Mouse (Mus musculus) bone marrow, adult 2 months (tissue): ENCODE data around the gene Ccdc36. TPM values are rescaled to one million over a fixed set of nuclear protein-coding genes. Genes with fewer than 3 reads are reported as not detected.

Source experiments
- H3K27ac ChIP-seq: fragments of 200-500 bp; 2 replicates; pipeline ENCODE4 v1.5.1; 2012; ENCODE audit warnings: low read depth, mild to moderate bottlenecking, control low read depth, inconsistent platforms, low read length; ENCODE audit not compliant: control insufficient read depth, poor library complexity, insufficient read depth
- H3K4me1 ChIP-seq: fragments of 200-500 bp; 2 replicates; pipeline ENCODE4 v1.6.1; 2011; ENCODE audit warnings: low read length; ENCODE audit not compliant: control insufficient read depth, insufficient read depth
- H3K4me3 ChIP-seq: fragments of 200-500 bp; replicated peaks from 2 replicates; pipeline ENCODE3; 2011; ENCODE audit warnings: mild to moderate bottlenecking, low read depth, low read length, control low read depth; ENCODE audit not compliant: control insufficient read depth
- CTCF ChIP-seq: fragments of 200-500 bp; IDR thresholded peaks from 2 replicates; pipeline ENCODE4 v1.5.1; 2011; ENCODE audit warnings: low read length, control low read depth; ENCODE audit not compliant: control insufficient read depth, insufficient read depth
- POLR2A ChIP-seq: fragments of 200-500 bp; IDR thresholded peaks from 2 replicates; pipeline ENCODE4 v1.6.1; 2011; ENCODE audit warnings: low read depth, mild to moderate bottlenecking, control low read depth, low read length, borderline replicate concordance; ENCODE audit not compliant: control insufficient read depth
- WGBS: fragments of 180-500 bp; shearing (Covaris S2); methylation state at CpG from one replicate; pipeline ENCODE4 v1.1.7; 2018; 5-methylcytosine and 5-hydroxymethylcytosine counted together
- polyA plus RNA-seq: library from polyadenylated mRNA; stranded (reverse); fragments of >200 nt; gene quantifications from 2 replicates; pipeline ENCODE4 v1.2.4, GENCODE M21; 2011; ENCODE audit warnings: low replicate concordance; ENCODE audit not compliant: missing spikeins, insufficient read depth, insufficient read length

The Ccdc36 gene
- polyA plus RNA-seq, 1 experiment, result 0.87 TPM

DNA sequence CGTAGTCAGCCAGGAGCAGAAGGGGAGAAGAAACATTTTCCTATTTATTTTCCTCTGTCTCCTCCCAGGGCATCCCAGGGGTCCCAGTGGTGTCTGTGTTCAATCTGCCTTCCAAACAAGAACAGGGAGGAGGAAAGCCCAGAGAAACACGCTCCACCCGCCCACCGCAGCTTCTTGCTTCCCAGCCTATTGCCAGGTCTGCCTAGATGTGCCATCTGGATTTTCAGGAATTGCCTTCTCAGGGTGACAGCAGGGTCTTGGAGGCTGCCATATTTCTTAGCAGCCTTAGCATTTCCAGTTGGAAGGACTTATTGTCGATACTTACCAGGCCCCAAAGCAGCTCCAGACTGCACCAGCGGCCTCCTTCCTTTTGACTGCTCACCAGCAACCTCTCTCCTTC is 10.9 kb upstream of the Ccdc36 start:
- Histone ChIP-seq H3K4me3 (no peak overlapping the region), H3K4me1 (no peaks in the 10 kb centered on the region; the same call in 1 of the 2 replicates), H3K27ac (no peak overlapping the region)
- WGBS, result 89% methylated on average over 6 of the region's 6 CpGs
- no peak for TF ChIP-seq CTCF
- no peak for TF ChIP-seq POLR2A

DNA sequence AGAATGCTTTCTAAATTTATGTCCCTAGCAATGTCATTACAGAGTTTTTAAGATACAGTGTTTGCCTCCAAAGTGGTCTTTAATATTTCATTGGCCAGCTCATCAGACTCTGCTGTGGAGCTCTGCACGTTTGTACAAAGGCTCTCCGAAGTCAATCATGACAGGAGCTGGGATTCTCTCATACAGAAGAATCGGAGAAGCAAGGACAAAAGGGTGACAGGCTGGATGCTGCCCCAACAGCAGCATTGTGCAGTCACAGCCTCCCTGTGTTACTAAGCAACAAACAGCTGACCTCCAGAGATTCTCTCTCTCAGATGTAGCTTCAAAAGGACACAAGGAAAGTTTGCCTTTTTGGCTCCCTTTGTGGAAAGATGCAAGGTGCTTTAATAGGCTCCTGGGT is 7.9 kb upstream of the Ccdc36 start, which contains the start of gene BC048562:
Gene BC048562, plus strand, starts transcription at position 301 of the 400 bp plus-strand sequence.
- TF ChIP-seq CTCF (no peak), POLR2A (no peak)
- Histone ChIP-seq H3K4me3 (no peak within 1 kb of the TSS), H3K27ac (no peak within 1 kb of the TSS), H3K4me1 (no peaks in the 10 kb centered on the region)
- WGBS, result 76% methylated on average over 3 of the region's 3 CpGs

DNA sequence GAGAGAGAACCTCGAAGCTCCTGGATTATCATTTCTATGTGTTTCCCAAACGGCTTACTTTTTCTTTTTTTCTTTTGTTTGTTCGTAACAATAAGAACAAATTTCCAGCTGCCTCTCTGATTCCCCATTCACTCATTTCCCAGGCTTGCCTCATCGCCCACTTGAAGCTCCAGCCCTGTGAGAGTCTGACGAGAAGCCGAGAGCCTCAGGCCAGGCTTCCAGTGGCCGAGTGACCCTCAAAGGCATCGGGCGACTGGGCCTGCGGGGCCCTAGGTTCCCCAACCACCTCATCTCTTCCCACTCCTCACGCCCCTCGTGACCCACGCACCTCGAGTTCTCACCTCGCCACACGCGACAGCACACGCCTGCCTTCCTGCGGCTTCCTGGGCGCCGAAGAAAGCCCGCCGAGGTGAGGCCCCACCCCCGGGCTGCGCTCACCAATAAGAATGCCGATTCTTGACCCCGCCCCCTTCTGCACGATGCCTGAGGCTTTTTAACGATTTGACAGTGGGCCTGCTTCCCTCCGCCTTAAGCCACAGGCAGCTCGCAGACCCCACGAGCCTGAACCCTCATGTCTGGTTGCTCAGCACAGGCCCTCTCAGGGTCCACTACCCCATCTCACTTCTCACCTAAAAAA is 3.3 kb upstream of the Ccdc36 start:
- Histone ChIP-seq H3K4me1 (no peaks in the 10 kb centered on the region), H3K27ac (no peak overlapping the region), H3K4me3 (no peak overlapping the region)
- WGBS, result 54% methylated on average over 32 of the region's 32 CpGs
- no peak for TF ChIP-seq POLR2A
- no peak for TF ChIP-seq CTCF

DNA sequence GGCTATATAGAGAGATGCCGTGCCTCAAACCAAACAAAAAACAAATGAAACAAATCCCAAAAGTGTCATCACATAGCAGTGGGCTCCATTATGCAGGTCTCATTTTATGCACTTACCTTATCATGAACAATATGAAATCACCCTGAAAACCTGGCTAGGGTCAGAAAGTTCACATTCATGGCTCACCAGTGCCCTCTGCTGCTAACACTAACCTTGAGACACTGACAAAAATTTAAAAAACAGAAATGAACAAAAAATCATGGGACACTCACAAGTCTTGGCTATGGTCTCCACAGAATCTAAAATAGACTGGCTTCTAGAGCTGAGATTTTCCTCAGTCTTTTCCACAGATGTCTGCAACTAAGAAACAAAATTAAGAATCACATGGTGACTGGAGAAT is 16.1 kb downstream of the Ccdc36 start:
- 66% methylated on average over 1 of the region's 1 CpGs for WGBS
- no peak overlapping the region for H3K4me3 ChIP-seq
- no peaks in the 10 kb centered on the region for H3K4me1 ChIP-seq
- H3K27ac ChIP-seq, result no peak overlapping the region
- no peak for TF ChIP-seq CTCF
- no peak for TF ChIP-seq POLR2A

DNA sequence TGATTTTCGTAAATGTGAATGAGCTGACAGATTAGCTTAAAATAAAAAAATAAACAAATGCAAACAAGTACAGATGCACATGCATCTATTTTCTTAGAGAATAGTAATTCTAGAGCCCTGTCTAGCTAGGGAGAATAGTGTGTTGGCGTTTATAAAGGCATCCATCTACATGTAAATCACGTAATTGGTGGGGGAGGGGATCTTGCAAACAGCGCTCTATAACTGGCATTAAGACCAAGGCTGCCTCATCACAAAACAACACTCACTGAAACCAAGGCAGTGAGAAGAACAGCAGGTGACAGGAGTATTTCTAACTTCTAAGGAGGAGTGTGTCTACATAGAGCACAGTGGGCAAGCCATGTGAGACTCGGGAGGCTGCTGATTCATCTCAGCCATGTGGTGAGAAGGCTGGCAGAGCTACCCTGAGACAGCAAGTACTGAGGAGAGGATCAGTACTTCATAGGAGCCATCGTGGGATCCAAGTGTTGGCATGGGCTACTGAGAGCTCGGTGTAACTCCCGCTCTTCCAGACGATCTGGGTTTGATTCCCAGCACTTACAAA is 16.8 kb downstream of the Ccdc36 start:
- 78% methylated on average over 9 of the region's 9 CpGs for WGBS
- TF ChIP-seq POLR2A (no peak), CTCF (no peak)
- Histone ChIP-seq H3K4me3 (no peak overlapping the region), H3K27ac (no peak overlapping the region), H3K4me1 (no peaks in the 10 kb centered on the region)

DNA sequence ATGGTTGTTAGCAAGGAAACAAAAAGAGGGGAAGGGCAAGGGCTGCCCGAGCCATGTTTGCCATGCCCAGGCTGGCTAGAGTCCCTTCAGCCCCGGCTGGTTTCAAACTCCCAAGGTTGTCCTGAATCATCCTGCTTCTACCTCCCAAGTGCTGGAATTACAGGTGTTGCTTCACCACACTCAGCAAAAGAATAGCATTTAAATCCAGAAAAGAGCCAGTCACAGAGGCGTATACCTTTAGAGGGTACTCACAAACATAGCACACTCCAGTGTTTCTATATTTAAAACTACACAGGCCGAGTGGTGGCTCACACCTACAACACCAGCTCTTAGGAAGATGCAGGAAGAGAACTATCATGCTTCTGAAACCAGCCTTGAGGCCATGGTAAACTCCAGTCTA is 18.7 kb downstream of the Ccdc36 start:
- no peak overlapping the region for H3K27ac ChIP-seq
- 85% methylated on average over 4 of the region's 4 CpGs for WGBS
- H3K4me3 ChIP-seq, result no peak overlapping the region
- no peaks in the 10 kb centered on the region for H3K4me1 ChIP-seq
- TF ChIP-seq CTCF (no peak), POLR2A (no peak)

DNA sequence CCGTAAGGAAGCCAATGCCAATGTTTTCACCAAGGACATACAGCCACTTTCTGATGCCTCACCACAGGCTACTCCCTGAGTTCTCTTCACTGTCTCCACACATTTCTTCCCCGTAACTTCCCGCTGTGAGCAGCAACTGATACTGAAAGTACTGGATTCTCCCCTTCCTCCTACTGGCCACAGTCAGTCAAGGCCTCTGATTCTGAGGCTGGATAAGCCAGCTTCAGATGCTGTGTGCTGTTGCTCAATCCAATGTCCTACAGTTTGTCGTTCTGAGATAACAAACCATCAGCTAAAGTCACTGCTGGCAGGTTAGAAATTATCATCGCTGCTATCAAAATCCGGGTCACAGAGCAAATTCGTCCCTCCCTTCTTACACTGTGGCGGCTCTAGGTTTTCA is 23.8 kb downstream of the Ccdc36 start:
- Histone ChIP-seq H3K4me3 (no peak overlapping the region), H3K4me1 (no peaks in the 10 kb centered on the region; the same call in 1 of the 2 replicates), H3K27ac (no peak overlapping the region)
- WGBS, result 51% methylated on average over 8 of the region's 8 CpGs
- TF ChIP-seq POLR2A (no peak), CTCF (no peak)

DNA sequence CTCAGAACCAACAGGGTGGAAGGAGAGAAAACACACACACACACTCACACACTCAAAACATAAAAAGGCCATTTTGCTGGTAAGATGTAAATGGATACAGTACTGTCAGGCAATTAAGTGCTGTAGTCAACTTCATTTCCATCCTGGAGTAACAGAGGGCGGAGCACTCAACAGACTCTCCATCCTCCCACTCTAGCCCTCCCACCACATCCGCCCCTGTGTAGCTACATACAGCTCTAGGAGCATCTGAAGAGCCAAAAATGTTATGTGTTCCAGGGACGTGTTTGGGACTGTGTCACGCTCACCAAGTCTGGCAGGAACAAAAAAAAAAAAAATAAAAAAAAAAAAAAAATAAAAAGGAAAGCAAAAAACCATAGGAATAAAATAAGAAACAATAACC is 25.2 kb downstream of the Ccdc36 start:
- no peak for TF ChIP-seq POLR2A
- TF ChIP-seq CTCF, result no peak
- H3K4me1 ChIP-seq, result no peaks in the 10 kb centered on the region; the same call in 1 of the 2 replicates
- WGBS, result 75% methylated on average over 4 of the region's 4 CpGs

DNA sequence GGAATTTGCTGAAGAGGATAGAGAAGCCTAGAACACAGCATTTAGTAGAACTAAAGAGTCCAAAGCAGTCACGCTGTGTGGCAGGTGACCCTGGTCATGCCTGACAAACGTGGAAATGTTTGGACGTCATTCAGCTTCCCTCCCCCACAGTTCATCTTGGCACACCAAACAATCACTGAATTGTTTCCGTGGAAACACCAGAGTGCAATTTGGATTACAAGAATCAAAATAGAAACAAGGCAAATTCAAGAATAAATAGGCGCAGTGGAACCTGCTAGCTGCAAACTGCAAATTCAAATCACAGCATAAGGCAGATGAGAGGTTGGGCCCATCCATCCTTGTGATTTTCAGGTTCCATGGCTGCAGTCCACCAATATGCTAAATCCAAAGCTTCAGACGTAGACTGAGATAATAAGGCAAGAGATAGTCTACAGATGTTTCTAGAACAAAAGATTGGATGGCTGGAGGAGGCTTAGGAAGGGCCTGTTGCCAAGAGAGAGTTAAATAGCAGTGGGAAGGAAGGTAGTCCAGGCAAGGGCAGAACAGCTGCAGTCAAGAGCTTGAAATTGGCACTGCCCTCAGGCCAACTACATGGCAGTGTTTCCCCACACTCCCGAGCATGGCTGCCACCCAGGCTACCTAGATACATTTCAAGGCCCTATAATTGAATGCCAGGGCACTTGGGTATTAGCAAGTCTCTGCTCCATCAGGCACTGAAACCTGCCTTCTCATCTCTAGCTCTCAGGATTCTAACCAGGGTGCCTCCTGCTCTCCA is 26.9 kb downstream of the Ccdc36 start:
- H3K4me1 ChIP-seq, result no peaks in the 10 kb centered on the region; the same call in 1 of the 2 replicates
- no peak overlapping the region for H3K27ac ChIP-seq
- H3K4me3 ChIP-seq, result no peak overlapping the region
- TF ChIP-seq POLR2A (no peak), CTCF (no peak)
- 79% methylated on average over 7 of the region's 7 CpGs for WGBS

More for the DNA sequence above, 25.2 kb downstream of the Ccdc36 start:
- Histone ChIP-seq H3K27ac (no peak overlapping the region), H3K4me3 (no peak overlapping the region)
